Mouse (Mus musculus): Measurements from ENCODE around the gene 2010300C02Rik. TPM values are rescaled to one million over a fixed set of nuclear protein-coding genes. Genes with fewer than 3 reads are reported as not detected.

2010300C02Rik gene
- 0.06 and 0.08 TPM in 2 replicates for polyA plus RNA-seq (2012; rRNA removed)

GRCm38 (mm10) chr1:37719761-37720640 is at the start of gene 2010300C02Rik:
2010300C02Rik (minus strand) TSS chr1:37720085.

Other genes starting within 250 kb of the 2010300C02Rik start
- 0.83 and 1.0 TPM in 2 replicates for gene Mgat4a, start 179.1 kb downstream of the 2010300C02Rik start, polyA plus RNA-seq (2012; rRNA removed)
- 0.94 and 1.1 TPM in 2 replicates for gene Tsga10, start 146.3 kb upstream of the 2010300C02Rik start, polyA plus RNA-seq (2012; rRNA removed)
- gene Lipt1, start 151.7 kb upstream of the 2010300C02Rik start, polyA plus RNA-seq (2012; rRNA removed), result 2.8 and 3.0 TPM in 2 replicates
- 18.0 and 19.2 TPM in 2 replicates for gene Mitd1, start 170.3 kb upstream of the 2010300C02Rik start, polyA plus RNA-seq (2012; rRNA removed)
- 87.1 and 90.2 TPM in 2 replicates for gene Mrpl30, start 170.4 kb upstream of the 2010300C02Rik start, polyA plus RNA-seq (2012; rRNA removed)
- gene Lyg2, start 196.4 kb upstream of the 2010300C02Rik start, polyA plus RNA-seq (2012; rRNA removed), result not detected in 2 replicates
- gene Lyg1, start 237.7 kb upstream of the 2010300C02Rik start, polyA plus RNA-seq (2012; rRNA removed), result not detected in 2 replicates